Mouse (Mus musculus) hindbrain, embryonic 11.5 days (tissue): ENCODE data around the gene Vps72. TPM values are rescaled to one million over a fixed set of nuclear protein-coding genes. Genes with fewer than 3 reads are reported as not detected.

Source experiments
- ATAC-seq: fragments of 200-750 bp; cut with Nextera tagmentation; 2 replicates; pipeline ENCODE4 v1.8.0; 2017; ENCODE audit warnings: mild to moderate bottlenecking, moderate TSS enrichment, moderate library complexity; ENCODE audit not compliant: low FRiP score
- DNase-seq: peaks from one replicate; pipeline ENCODE4 v3.0.0-alpha.2; 2015; ENCODE audit warnings: low spot score
- H3K27ac ChIP-seq: fragments of 300-500 bp; sonication (generic); 2 replicates; pipeline ENCODE4 v1.5.1; 2014; ENCODE audit warnings: mild to moderate bottlenecking, low read depth, low read length
- H3K27me3 ChIP-seq: fragments of 300-500 bp; sonication (generic); 2 replicates; pipeline ENCODE4 v1.6.1; 2014; ENCODE audit warnings: mild to moderate bottlenecking, low read length, moderate library complexity, mixed read lengths; ENCODE audit not compliant: control insufficient read depth, insufficient read depth
- H3K36me3 ChIP-seq: fragments of 300-500 bp; sonication (generic); 2 replicates; pipeline ENCODE4 v1.6.1; 2014; ENCODE audit warnings: mild to moderate bottlenecking, low read length, moderate library complexity, mixed read lengths; ENCODE audit not compliant: control insufficient read depth, insufficient read depth
- H3K4me1 ChIP-seq: fragments of 300-500 bp; sonication (generic); replicated peaks from 2 replicates; pipeline ENCODE4 v1.6.1; 2014; ENCODE audit warnings: low read length, mixed read lengths; ENCODE audit not compliant: control insufficient read depth, insufficient read depth
- H3K4me2 ChIP-seq: fragments of 300-500 bp; sonication (generic); replicated peaks from 2 replicates; pipeline ENCODE4 v1.6.1; 2014; ENCODE audit warnings: mild to moderate bottlenecking, low read depth, low read length
- H3K4me3 ChIP-seq: fragments of 300-500 bp; sonication (generic); 2 replicates; pipeline ENCODE4 v1.5.1; 2014; ENCODE audit warnings: low read depth, low read length
- H3K9ac ChIP-seq: fragments of 300-500 bp; sonication (generic); 2 replicates; pipeline ENCODE4 v1.6.1; 2014; ENCODE audit warnings: low read depth, low read length
- H3K9me3 ChIP-seq: fragments of 300-500 bp; sonication (generic); 2 replicates; pipeline ENCODE4 v1.6.1; 2016; ENCODE audit warnings: low read length; ENCODE audit not compliant: control insufficient read depth
- WGBS: fragments of 180-500 bp; shearing (Covaris S2); extraction: QIAGEN DNeasy Blood & Tissue Kit; methylation state at CpG from one replicate; pipeline ENCODE4 v1.1.7; 2014; 5-methylcytosine and 5-hydroxymethylcytosine counted together
- polyA plus RNA-seq: library from polyadenylated mRNA; unstranded; fragments of >200 nt; fragmentation: Nextera tagmentation; extraction: Ambion mirVana; gene quantifications from 2 replicates; pipeline ENCODE4 v1.2.1, GENCODE M21; 2014

The Vps72 gene
- polyA plus RNA-seq, 1 experiment from 2014 or later = 236 TPM

- H3K27ac ChIP-seq = no peak overlapping the region
- H3K4me1 ChIP-seq = peaks cover 14% of the 10 kb centered on the region
- ATAC-seq (no peak), DNase-seq (no peak)
- H3K27me3 ChIP-seq = peaks cover 2% of the 10 kb centered on the region; the same call in 1 of the 2 replicates
- WGBS = 18% methylated on average over 8 of the region's 8 CpGs
- H3K4me3 ChIP-seq = peak overlapping the region; percentile 85
- H3K9ac ChIP-seq = peak overlapping the region; percentile 82
- no peaks in the 10 kb centered on the region for H3K9me3 ChIP-seq
- H3K36me3 ChIP-seq = no peaks in the 10 kb centered on the region
- H3K4me2 ChIP-seq = peak overlapping the region; percentile 70
Measured at GRCm38 (mm10) chr3:95159511-95159986, 48.7 kb downstream of the Vps72 start.

- Histone ChIP-seq H3K9ac (peak within 1 kb of the TSS; percentile 82), H3K9me3 (no peaks in the 10 kb centered on the region), H3K27me3 (peaks cover 2% of the 10 kb centered on the region; the same call in 1 of the 2 replicates), H3K4me1 (peaks cover 14% of the 10 kb centered on the region), H3K27ac (peak within 1 kb of the TSS; percentile 79), H3K36me3 (no peaks in the 10 kb centered on the region), H3K4me2 (peak within 1 kb of the TSS; percentile 70), H3K4me3 (peak within 1 kb of the TSS; percentile 85)
- peak; percentile 95 for ATAC-seq
- under 1% methylated on average over 62 of the region's 66 CpGs for WGBS
- peak; percentile 94 for DNase-seq
Measured at GRCm38 (mm10) chr3:95159987-95160963, 49.5 kb downstream of the Vps72 start, which contains the start of gene Sema6c. Gene Sema6c (plus strand): TSS chr3:95160457.

GRCm38 (mm10) chr3:95161041-95161551, 50.3 kb downstream of the Vps72 start:
- peak overlapping the region; percentile 82 for H3K9ac ChIP-seq
- peak overlapping the region; percentile 79 for H3K27ac ChIP-seq
- DNase-seq (peak; percentile 61), ATAC-seq (peak; percentile 22)
- H3K27me3 ChIP-seq = peaks cover 2% of the 10 kb centered on the region; the same call in 1 of the 2 replicates
- no peaks in the 10 kb centered on the region for H3K9me3 ChIP-seq
- WGBS = under 1% methylated on average over 30 of the region's 30 CpGs
- peak overlapping the region; percentile 70 for H3K4me2 ChIP-seq
- H3K4me3 ChIP-seq = peak overlapping the region; percentile 85
- H3K4me1 ChIP-seq = peaks cover 14% of the 10 kb centered on the region
- H3K36me3 ChIP-seq = no peaks in the 10 kb centered on the region

GRCm38 (mm10) chr3:95161618-95162344, 51.0 kb downstream of the Vps72 start:
- Histone ChIP-seq H3K9me3 (no peaks in the 10 kb centered on the region), H3K27ac (peak overlapping the region; percentile 79), H3K4me1 (peaks cover 14% of the 10 kb centered on the region), H3K4me3 (peak overlapping the region; percentile 85), H3K9ac (peak overlapping the region; percentile 82), H3K36me3 (no peaks in the 10 kb centered on the region), H3K4me2 (peak overlapping the region; percentile 70), H3K27me3 (peaks cover 2% of the 10 kb centered on the region; the same call in 1 of the 2 replicates)
- DNase-seq = peak; percentile 43
- 5% methylated on average over 9 of the region's 9 CpGs for whole genome bisulfite sequencing
- 0 out of 2 replicates have a peak, but pooled peaks have one; percentile 2 for ATAC-seq

- DNase-seq (no peak), ATAC-seq (no peak)
- peak overlapping the region; percentile 82 for H3K9ac ChIP-seq
- H3K4me3 ChIP-seq = peak overlapping the region; percentile 85
- no peaks in the 10 kb centered on the region for H3K9me3 ChIP-seq
- 48% methylated on average over 2 of the region's 2 CpGs for whole genome bisulfite sequencing
- H3K27me3 ChIP-seq = peaks cover 2% of the 10 kb centered on the region; the same call in 1 of the 2 replicates
- peaks cover 14% of the 10 kb centered on the region for H3K4me1 ChIP-seq
- H3K4me2 ChIP-seq = peak overlapping the region; percentile 70
- 0 out of 2 replicates have a peak overlapping the region, but pooled peaks have one; percentile 8 for H3K27ac ChIP-seq
- H3K36me3 ChIP-seq = no peaks in the 10 kb centered on the region
Measured at GRCm38 (mm10) chr3:95162345-95162628, 51.5 kb downstream of the Vps72 start.

GRCm38 (mm10) chr3:95163419-95164255, 52.8 kb downstream of the Vps72 start:
- 55% methylated on average over 11 of the region's 11 CpGs for WGBS
- no peak overlapping the region for H3K27ac ChIP-seq
- peak overlapping the region; percentile 85 for H3K4me3 ChIP-seq
- H3K9me3 ChIP-seq = no peaks in the 10 kb centered on the region
- peak overlapping the region; percentile 28; the same call in 1 of the 2 replicates for H3K9ac ChIP-seq
- H3K4me2 ChIP-seq = peak overlapping the region; percentile 70
- H3K27me3 ChIP-seq = peaks cover 2% of the 10 kb centered on the region; the same call in 1 of the 2 replicates
- 0 out of 2 replicates have a peak, but pooled peaks cover 2% of the 10 kb centered on the region for H3K36me3 ChIP-seq
- no peak for ATAC-seq
- DNase-seq = no peak
- peaks cover 14% of the 10 kb centered on the region for H3K4me1 ChIP-seq

GRCm38 (mm10) chr3:95164256-95164550, 53.4 kb downstream of the Vps72 start:
- Histone ChIP-seq H3K9me3 (no peaks in the 10 kb centered on the region), H3K27ac (no peak overlapping the region), H3K4me3 (no peak overlapping the region), H3K4me2 (peak overlapping the region; percentile 70), H3K27me3 (no peaks in the 10 kb centered on the region; the same call in 1 of the 2 replicates), H3K4me1 (peaks cover 14% of the 10 kb centered on the region), H3K36me3 (peaks cover 2% of the 10 kb centered on the region; the same call in 1 of the 2 replicates), H3K9ac (no peak overlapping the region)
- ATAC-seq (no peak), DNase-seq (no peak)
- 50% methylated on average over 4 of the region's 5 CpGs for WGBS

- H3K27me3 ChIP-seq = peaks cover 4% of the 10 kb centered on the region
- ATAC-seq = no peak
- no peak overlapping the region for H3K4me3 ChIP-seq
- no peak overlapping the region for H3K27ac ChIP-seq
- no peak for DNase-seq
- H3K4me1 ChIP-seq = peaks cover 9% of the 10 kb centered on the region
- peaks cover 2% of the 10 kb centered on the region; the same call in 1 of the 2 replicates for H3K36me3 ChIP-seq
- H3K9me3 ChIP-seq = no peaks in the 10 kb centered on the region
- H3K9ac ChIP-seq = no peak overlapping the region
- no peak overlapping the region for H3K4me2 ChIP-seq
- WGBS = 85% methylated on average over 5 of the region's 5 CpGs
Measured at GRCm38 (mm10) chr3:95164840-95165239, 54.0 kb downstream of the Vps72 start.
